In genomic region chr6:117167426-117167730, GRCm38 (mm10) we compare ENCODE assay signal across 8 mouse cellular contexts. TPM values are rescaled to one million over a fixed set of nuclear protein-coding genes. Genes with fewer than 3 reads are reported as not detected.
DNase-seq lines count a peak whose midpoint lies in the region; ATAC-seq and TF ChIP-seq lines count a peak whose summit lies in the region.

No protein-coding gene starts in this region.

- H3K27me3 ChIP-seq in embryonic facial prominence, embryonic 10.5 days (replicated peaks; ENCODE audit: low read depth, poor library complexity, severe bottlenecking) = peaks cover 59% of the 10 kb centered on the region
- H3K27me3 ChIP-seq in heart, postnatal 0 days (ENCODE audit: control insufficient read depth, insufficient read depth, low read length) = peaks cover 30% of the 10 kb centered on the region
- H3K27me3 ChIP-seq in liver, embryonic 12.5 days (replicated peaks) = peaks cover 71% of the 10 kb centered on the region
- no peaks in the 10 kb centered on the region; the same call in 1 of the 2 replicates for H3K27me3 ChIP-seq in cerebellum, adult 2 months (ENCODE audit: control insufficient read depth, insufficient read depth, low read length)

- peak overlapping the region; percentile 98 for H3K4me2 ChIP-seq in heart, postnatal 0 days (ENCODE audit: low read depth, low read length)
- peak overlapping the region; percentile 0; the same call in 1 of the 2 replicates for H3K4me2 ChIP-seq in liver, embryonic 12.5 days

- ATAC-seq in heart, postnatal 0 days (ENCODE audit: insufficient read depth, low read depth) = no peak
- no peak for ATAC-seq in liver, embryonic 12.5 days

- peaks cover 14% of the 10 kb centered on the region for H3K36me3 ChIP-seq in embryonic facial prominence, embryonic 10.5 days (replicated peaks)
- H3K36me3 ChIP-seq in heart, postnatal 0 days (replicated peaks; ENCODE audit: control insufficient read depth, insufficient read depth, low read length) = no peaks in the 10 kb centered on the region; the same call in 1 of the 2 replicates
- H3K36me3 ChIP-seq in liver, embryonic 12.5 days = no peaks in the 10 kb centered on the region

- peaks cover 57% of the 10 kb centered on the region for H3K4me1 ChIP-seq in embryonic facial prominence, embryonic 10.5 days
- H3K4me1 ChIP-seq in heart, postnatal 0 days (ENCODE audit: control insufficient read depth, insufficient read depth) = peaks cover 3% of the 10 kb centered on the region; the same call in 1 of the 2 replicates
- H3K4me1 ChIP-seq in liver, embryonic 12.5 days = 0 out of 2 replicates have a peak, but pooled peaks cover 5% of the 10 kb centered on the region
- peaks cover 3% of the 10 kb centered on the region; the same call in 1 of the 2 replicates for H3K4me1 ChIP-seq in cerebellum, adult 2 months (ENCODE audit: control insufficient read depth, insufficient read depth, low read length)

- H3K27ac ChIP-seq in embryonic facial prominence, embryonic 10.5 days (replicated peaks) = peak overlapping the region; percentile 40
- H3K27ac ChIP-seq in heart, postnatal 0 days (ENCODE audit: low read depth) = no peak overlapping the region
- H3K27ac ChIP-seq in liver, embryonic 12.5 days = no peak overlapping the region
- H3K27ac ChIP-seq in cerebellum, adult 2 months (ENCODE audit: insufficient read depth, low read length) = no peak overlapping the region

- TF ChIP-seq EP300 in heart, postnatal 0 days (IDR thresholded peaks at IDR 0.05; ENCODE audit: low read depth) = no peak

- no peak for TF ChIP-seq CTCF in heart, postnatal 0 days (IDR thresholded peaks at IDR 0.05; ENCODE audit: low read depth)
- no peak for TF ChIP-seq CTCF in cerebellum, adult 2 months (IDR thresholded peaks at IDR 0.05; ENCODE audit: borderline replicate concordance, insufficient read depth, low read depth, low read length)

- 12% methylated on average over 7 of the region's 7 CpGs for WGBS in embryonic facial prominence, embryonic 10.5 days
- 19% methylated on average over 7 of the region's 7 CpGs for WGBS in heart, postnatal 0 days
- 17% methylated on average over 7 of the region's 7 CpGs for WGBS in liver, embryonic 12.5 days (ENCODE audit: insufficient replicate concordance)
- 22% methylated on average over 7 of the region's 7 CpGs for WGBS in cerebellum, adult 2 months

- no peak overlapping the region for H3K9ac ChIP-seq in heart, postnatal 0 days (replicated peaks; ENCODE audit: low read depth, low read length)
- H3K9ac ChIP-seq in liver, embryonic 12.5 days = no peak overlapping the region

- H3K4me3 ChIP-seq in embryonic facial prominence, embryonic 10.5 days = peak overlapping the region; percentile 86
- H3K4me3 ChIP-seq in heart, postnatal 0 days (ENCODE audit: low read depth, low read length) = peak overlapping the region; percentile 13; the same call in 1 of the 2 replicates
- H3K4me3 ChIP-seq in liver, embryonic 12.5 days = no peak overlapping the region
- no peak overlapping the region for H3K4me3 ChIP-seq in cerebellum, adult 2 months (replicated peaks; ENCODE audit: insufficient read depth, low read depth, low read length)

- TF ChIP-seq POLR2A in cerebellum, adult 2 months (IDR thresholded peaks at IDR 0.05; ENCODE audit: borderline replicate concordance, insufficient read depth, low read length) = no peak

- no peaks in the 10 kb centered on the region for H3K9me3 ChIP-seq in embryonic facial prominence, embryonic 10.5 days
- no peaks in the 10 kb centered on the region for H3K9me3 ChIP-seq in heart, postnatal 0 days (replicated peaks; ENCODE audit: control insufficient read depth, low read length)
- H3K9me3 ChIP-seq in liver, embryonic 12.5 days (replicated peaks) = no peaks in the 10 kb centered on the region

- DNase-seq in heart, adult 11 months = peak; percentile 97
- no peak for DNase-seq in heart, adult 8-10 months (ENCODE audit: low spot score)
- DNase-seq in embryonic facial prominence, embryonic 10.5 days (ENCODE audit: low spot score) = no peak
- DNase-seq in heart, postnatal 0 days (ENCODE audit: low spot score) = no peak
- no peak for DNase-seq in cerebellum, adult 2 months
- no peak for DNase-seq in left cerebral cortex, adult 9 months (ENCODE audit: low spot score in 2 of 2)
- DNase-seq in ovary, adult 18-20 months (ENCODE audit: low spot score) = no peak

RNA-seq across cellular contexts. Expression of gene Cxcl12, which starts 1.0 kb away (rescaled TPM):
- total RNA-seq in heart, adult 8-10 months (2022) = 100 to 1,000 TPM in 3 of 4 experiments, 10 to 100 TPM in 1; 98.2 to 127 (median 109) TPM
- polyA plus RNA-seq in embryonic facial prominence, embryonic 10.5 days (2016; fragmentation: Nextera tagmentation; extraction: Ambion mirVana) = 101 and 126 TPM in 2 replicates
- total RNA-seq in heart, postnatal 0 days (2014; rRNA removed; ENCODE audit: low replicate concordance) = 48.0 and 55.5 TPM in 2 replicates
- 52.7 and 54.8 TPM in 2 replicates for polyA plus RNA-seq in heart, postnatal 0 days (2015; fragmentation: Nextera tagmentation; extraction: Ambion mirVana)
- 57.9 and 58.2 TPM in 2 replicates for polyA plus RNA-seq in liver, embryonic 12.5 days (2016; fragmentation: Nextera tagmentation; extraction: Ambion mirVana)
- polyA plus RNA-seq in cerebellum, adult 2 months (2012; rRNA removed) = 46.5 and 49.0 TPM in 2 replicates

Comparison
In these comparisons a context has a peak if more than half of its experiments do, and no peak if none do; other contexts are left out.
1. H3K4me3 ChIP-seq: peak in embryonic facial prominence, embryonic 10.5 days (single experiment) and heart, postnatal 0 days (single experiment); none in liver, embryonic 12.5 days (single experiment) and cerebellum, adult 2 months (single experiment).